Mouse (Mus musculus) heart, embryonic 10.5 days (tissue): Measurements from ENCODE around the gene Emp1. TPM values are rescaled to one million over a fixed set of nuclear protein-coding genes. Genes with fewer than 3 reads are reported as not detected.
A peak's percentile ranks its signal among the peaks of the same experiment; 100 is the strongest.

Experiments used
- DNase-seq: peaks from one replicate; pipeline ENCODE4 v3.0.0-alpha.2; 2017; ENCODE audit warnings: low spot score
- H3K27ac ChIP-seq: fragments of 300-500 bp; sonication (generic); 2 replicates; pipeline ENCODE4 v1.5.1; 2016; ENCODE audit warnings: mild to moderate bottlenecking
- H3K27me3 ChIP-seq: fragments of 300-500 bp; sonication (generic); 2 replicates; pipeline ENCODE4 v1.6.1; 2016; ENCODE audit warnings: mild to moderate bottlenecking; ENCODE audit not compliant: poor library complexity, insufficient read depth, severe bottlenecking
- H3K36me3 ChIP-seq: fragments of 300-500 bp; sonication (generic); 2 replicates; pipeline ENCODE4 v1.6.1; 2016; ENCODE audit warnings: mild to moderate bottlenecking, moderate library complexity
- H3K4me1 ChIP-seq: fragments of 300-500 bp; sonication (generic); 2 replicates; pipeline ENCODE4 v1.6.1; 2016; ENCODE audit warnings: mild to moderate bottlenecking
- H3K4me3 ChIP-seq: fragments of 300-500 bp; sonication (generic); 2 replicates; pipeline ENCODE4 v1.5.1; 2016; ENCODE audit warnings: mild to moderate bottlenecking, moderate library complexity
- H3K9me3 ChIP-seq: fragments of 300-500 bp; sonication (generic); 2 replicates; pipeline ENCODE4 v1.6.1; 2016; ENCODE audit warnings: mild to moderate bottlenecking, moderate library complexity
- WGBS: fragments of 180-500 bp; shearing (Covaris S2); methylation state at CpG from one replicate; pipeline ENCODE4 v1.1.7; 2016; 5-methylcytosine and 5-hydroxymethylcytosine counted together
- polyA plus RNA-seq: library from polyadenylated mRNA; unstranded; fragments of >200 nt; fragmentation: Nextera tagmentation; extraction: Ambion mirVana; gene quantifications from 2 replicates; pipeline ENCODE4 v1.2.1, GENCODE M21; 2016

Gene Emp1
- polyA plus RNA-seq, 1 experiment from 2014 or later = 5.1 TPM

DNA sequence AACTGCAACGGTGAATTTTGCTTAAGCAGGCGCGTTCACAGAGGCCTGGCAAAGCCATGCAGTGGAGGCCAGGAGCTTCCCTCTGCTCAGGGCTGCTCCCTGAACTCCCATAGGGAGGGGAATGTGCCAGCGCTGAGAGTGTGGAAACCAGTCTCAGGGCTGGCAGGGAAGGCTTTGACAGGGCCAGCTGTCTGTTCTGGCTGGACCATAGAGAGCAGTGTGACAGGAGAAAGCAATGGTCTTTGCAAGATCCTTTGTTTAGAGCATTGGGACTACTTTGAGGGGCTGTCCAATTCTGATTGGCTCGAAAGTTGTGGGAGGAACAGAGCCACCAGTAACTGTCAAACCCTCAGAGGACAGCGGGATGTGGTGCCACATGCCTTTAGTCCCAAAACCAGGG lies 5.9 kb downstream of the Emp1 start:
- H3K9me3 ChIP-seq = no peaks in the 10 kb centered on the region
- no peaks in the 10 kb centered on the region for H3K36me3 ChIP-seq
- DNase-seq = no peak
- no peak overlapping the region for H3K4me3 ChIP-seq
- peak overlapping the region; percentile 42; the same call in 1 of the 2 replicates for H3K27ac ChIP-seq
- H3K4me1 ChIP-seq = peaks cover 17% of the 10 kb centered on the region
- no peaks in the 10 kb centered on the region for H3K27me3 ChIP-seq
- 65% methylated on average over 6 of the region's 6 CpGs for WGBS

DNA sequence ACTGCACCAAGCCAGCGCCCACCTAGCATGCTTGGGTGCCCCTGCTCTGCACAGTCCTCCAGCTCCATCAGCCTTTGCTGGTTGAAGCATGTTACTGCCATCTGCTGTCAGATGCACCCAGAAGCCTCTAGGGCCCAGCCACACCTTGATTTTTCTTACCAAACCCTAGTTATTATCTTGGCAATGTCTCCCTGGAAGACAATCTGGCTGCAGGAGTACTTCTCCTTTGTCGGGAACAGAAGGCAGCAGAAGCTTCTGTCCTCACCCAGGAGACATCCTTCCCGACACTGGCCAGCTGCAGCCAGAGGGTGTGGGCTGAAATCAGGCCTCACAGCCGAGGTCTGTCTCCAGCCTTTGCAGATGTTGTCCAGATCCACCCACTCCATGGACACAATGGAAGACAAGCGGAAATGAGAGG lies 7.2 kb downstream of the Emp1 start:
- Histone ChIP-seq H3K9me3 (no peaks in the 10 kb centered on the region), H3K4me1 (peaks cover 16% of the 10 kb centered on the region), H3K27ac (peak overlapping the region; percentile 52), H3K36me3 (no peaks in the 10 kb centered on the region), H3K4me3 (no peak overlapping the region), H3K27me3 (no peaks in the 10 kb centered on the region)
- DNase-seq = no peak
- 36% methylated on average over 5 of the region's 5 CpGs for WGBS

DNA sequence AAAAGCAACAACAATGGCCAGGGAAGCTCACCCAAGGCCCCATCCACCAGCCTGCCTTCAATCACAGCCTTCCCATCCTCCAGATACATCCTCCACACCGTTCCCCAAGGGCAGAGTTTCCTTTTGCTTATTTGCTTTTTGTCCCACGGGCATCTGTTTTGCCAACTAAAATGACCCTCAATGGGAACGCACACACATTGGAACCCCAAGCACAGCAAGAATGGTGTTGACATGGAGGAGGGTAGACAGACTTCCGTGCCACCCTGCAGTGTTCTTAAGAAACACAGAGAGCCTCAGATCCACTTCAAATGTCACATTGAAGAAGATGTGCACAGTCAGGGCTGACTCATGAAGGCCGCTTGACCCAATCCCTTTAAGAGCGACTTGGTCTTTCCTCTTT lies 8.6 kb downstream of the Emp1 start:
- H3K4me3 ChIP-seq = no peak overlapping the region
- H3K4me1 ChIP-seq = peaks cover 12% of the 10 kb centered on the region
- H3K27me3 ChIP-seq = peaks cover 5% of the 10 kb centered on the region; the same call in 1 of the 2 replicates
- no peak for DNase-seq
- WGBS = 58% methylated on average over 6 of the region's 6 CpGs
- H3K27ac ChIP-seq = no peak overlapping the region
- no peaks in the 10 kb centered on the region for H3K36me3 ChIP-seq
- H3K9me3 ChIP-seq = no peaks in the 10 kb centered on the region

DNA sequence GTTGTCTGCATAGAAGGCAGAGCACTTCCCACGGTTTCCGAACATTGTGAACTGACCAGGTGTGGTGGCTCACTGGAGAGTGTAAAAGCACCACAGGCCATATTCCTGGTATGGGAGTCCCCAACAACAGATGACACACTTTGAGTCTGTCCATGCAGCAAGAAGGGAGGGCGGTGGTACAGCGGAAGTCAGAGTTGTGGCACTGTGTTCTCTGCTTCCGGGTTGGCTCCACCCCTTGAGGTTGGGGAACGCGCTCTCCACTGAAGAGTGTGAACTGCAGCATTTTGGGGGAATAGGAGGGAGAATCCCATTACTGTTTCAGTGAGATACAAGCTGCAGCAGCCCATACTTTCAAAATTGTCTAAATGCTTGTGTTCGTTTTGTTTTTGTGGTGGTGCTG lies 11.0 kb downstream of the Emp1 start:
- Histone ChIP-seq H3K4me1 (peaks cover 11% of the 10 kb centered on the region), H3K36me3 (no peaks in the 10 kb centered on the region), H3K27ac (no peak overlapping the region), H3K9me3 (no peaks in the 10 kb centered on the region), H3K27me3 (peaks cover 8% of the 10 kb centered on the region; the same call in 1 of the 2 replicates), H3K4me3 (no peak overlapping the region)
- DNase-seq = no peak
- 81% methylated on average over 8 of the region's 8 CpGs for WGBS

DNA sequence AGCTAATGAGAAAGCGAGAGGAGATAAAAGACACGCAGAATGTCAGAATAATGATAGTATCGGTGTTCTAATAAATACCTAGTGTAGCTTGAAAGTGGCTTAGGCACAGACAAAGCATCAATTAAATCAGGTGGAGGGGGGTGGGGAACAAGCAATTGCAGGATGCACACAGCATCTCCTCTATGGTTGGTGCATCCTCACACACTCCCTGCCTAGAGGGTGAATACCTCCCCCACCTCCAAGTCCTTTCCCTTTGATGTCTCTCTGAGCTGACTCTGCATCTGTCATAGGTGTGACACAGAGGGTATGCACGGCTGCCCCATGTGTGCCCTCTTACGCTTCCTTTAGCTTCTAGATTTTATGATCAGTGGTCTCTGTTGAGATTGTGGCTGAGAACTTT lies 13.5 kb downstream of the Emp1 start:
- Histone ChIP-seq H3K9me3 (no peaks in the 10 kb centered on the region), H3K27ac (no peak overlapping the region), H3K4me1 (0 out of 2 replicates have a peak, but pooled peaks cover 3% of the 10 kb centered on the region), H3K36me3 (peaks cover 3% of the 10 kb centered on the region; the same call in 1 of the 2 replicates), H3K27me3 (peaks cover 8% of the 10 kb centered on the region; the same call in 1 of the 2 replicates), H3K4me3 (no peak overlapping the region)
- 65% methylated on average over 5 of the region's 5 CpGs for WGBS
- no peak for DNase-seq

DNA sequence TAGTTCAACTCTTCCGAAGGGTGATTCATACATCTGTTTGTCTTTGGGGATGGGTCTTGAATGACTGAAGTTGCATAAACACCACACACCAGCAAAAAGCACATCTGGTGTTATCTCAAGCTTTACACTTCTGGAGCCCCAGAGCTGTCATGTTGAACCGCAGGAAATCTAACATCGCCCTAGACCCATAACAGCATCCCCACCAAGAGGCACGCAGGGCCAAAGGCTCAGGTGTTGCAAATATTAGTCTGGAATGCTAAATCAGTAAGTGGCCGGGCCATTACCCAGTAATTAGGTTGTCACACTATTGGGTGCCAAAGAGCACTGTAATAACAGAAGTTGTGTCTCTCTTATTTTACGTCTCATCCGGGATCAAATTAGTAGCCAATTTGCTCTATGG lies 13.9 kb downstream of the Emp1 start:
- Histone ChIP-seq H3K27ac (no peak overlapping the region), H3K4me1 (0 out of 2 replicates have a peak, but pooled peaks cover 3% of the 10 kb centered on the region), H3K9me3 (no peaks in the 10 kb centered on the region), H3K4me3 (no peak overlapping the region), H3K36me3 (peaks cover 3% of the 10 kb centered on the region; the same call in 1 of the 2 replicates), H3K27me3 (peaks cover 8% of the 10 kb centered on the region; the same call in 1 of the 2 replicates)
- 71% methylated on average over 7 of the region's 7 CpGs for WGBS
- no peak for DNase-seq

DNA sequence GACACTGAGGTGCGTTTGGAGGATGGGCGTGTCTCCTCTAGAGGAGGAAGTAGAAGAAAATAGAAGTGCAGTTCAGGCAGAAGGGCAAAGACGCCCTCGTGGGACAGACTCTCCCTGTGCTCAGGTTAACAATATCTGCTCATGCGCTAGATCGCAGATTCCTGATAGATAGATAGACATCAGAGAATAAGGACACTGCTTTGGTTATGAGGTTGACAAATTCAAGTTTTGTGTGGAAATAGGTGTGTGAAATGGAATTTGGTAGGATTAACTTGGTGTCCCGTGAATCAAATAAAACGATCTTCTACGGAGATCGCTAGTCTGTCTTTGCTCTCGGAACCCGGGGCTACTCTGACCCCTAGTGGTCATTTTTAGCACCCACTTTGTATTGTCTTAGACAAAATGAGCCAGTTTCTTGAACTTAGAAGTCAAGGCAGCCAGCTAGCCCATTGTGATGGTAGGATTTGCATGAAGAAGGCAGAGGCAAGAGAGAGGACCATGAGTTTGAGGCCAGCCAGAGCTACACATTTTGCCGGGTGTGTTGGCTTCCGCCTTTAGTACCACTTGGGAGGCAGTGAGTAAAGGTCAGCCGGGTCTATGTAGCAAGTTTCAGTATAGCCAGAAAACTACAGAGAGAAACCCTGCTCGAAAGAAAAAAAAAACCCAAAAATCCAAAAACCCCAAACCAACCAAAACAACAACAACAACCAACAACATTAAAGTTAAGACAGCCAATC lies 15.4 kb downstream of the Emp1 start:
- 20% methylated on average over 16 of the region's 16 CpGs for WGBS
- Histone ChIP-seq H3K36me3 (peaks cover 3% of the 10 kb centered on the region; the same call in 1 of the 2 replicates), H3K4me3 (peak overlapping the region; percentile 40), H3K9me3 (no peaks in the 10 kb centered on the region), H3K27ac (no peak overlapping the region), H3K27me3 (peaks cover 8% of the 10 kb centered on the region; the same call in 1 of the 2 replicates), H3K4me1 (0 out of 2 replicates have a peak, but pooled peaks cover 3% of the 10 kb centered on the region)
- DNase-seq = no peak

DNA sequence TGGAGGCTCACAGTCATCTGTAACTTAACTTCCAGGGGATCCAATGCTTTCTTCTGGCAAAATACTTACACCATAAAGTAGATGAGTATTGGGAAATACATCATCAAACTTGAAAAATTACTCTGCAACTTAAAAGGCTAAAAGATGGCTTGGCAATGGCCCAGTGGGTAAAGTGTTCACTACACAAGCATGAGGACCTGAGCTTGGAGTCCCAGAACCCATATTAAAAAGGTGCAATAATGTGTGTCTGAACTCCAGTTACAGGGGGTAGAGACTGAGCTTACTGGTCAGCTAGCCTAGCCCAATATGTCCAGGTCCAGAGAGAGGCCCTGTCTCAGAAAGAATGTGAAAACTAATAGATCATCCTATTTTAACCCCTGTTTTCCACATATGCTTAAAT lies 21.6 kb downstream of the Emp1 start:
- Histone ChIP-seq H3K27ac (no peak overlapping the region), H3K4me1 (no peaks in the 10 kb centered on the region)
- no peak for DNase-seq

DNA sequence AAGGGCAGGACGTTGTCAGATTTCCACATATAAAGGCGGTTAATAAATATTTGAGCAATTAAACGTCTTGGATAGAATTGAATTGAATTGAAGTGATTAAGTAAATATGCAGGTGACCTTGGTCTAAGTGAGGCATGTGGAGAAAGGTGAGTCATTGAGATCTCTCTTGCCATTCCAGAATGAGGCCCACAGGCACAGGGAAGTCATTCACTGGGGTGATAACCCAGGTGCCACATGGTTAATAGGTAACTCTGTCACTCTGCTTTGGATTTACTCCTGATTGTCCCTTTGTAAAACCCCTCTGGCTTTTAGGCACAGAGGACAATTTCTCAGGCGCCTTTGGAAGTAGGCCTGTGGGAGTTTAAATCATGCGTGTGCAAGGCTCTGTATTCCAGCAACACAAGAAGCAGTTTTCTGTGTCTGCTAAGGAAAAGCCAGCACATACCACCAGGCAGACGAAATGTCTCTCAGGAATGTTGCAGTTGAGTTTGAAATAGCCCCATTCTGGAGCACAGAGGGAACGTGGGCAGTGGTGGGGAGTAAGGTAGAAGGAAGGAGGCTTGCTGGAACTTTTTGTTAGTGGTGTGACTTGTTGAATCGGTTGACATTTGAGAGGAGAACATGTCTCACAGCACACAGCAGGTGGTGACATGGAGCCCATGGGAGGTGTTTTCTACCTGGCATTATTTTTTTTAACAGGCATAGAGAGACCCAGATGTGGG lies 23.6 kb downstream of the Emp1 start:
- no peak overlapping the region for H3K4me3 ChIP-seq
- no peaks in the 10 kb centered on the region for H3K27me3 ChIP-seq
- H3K4me1 ChIP-seq = no peaks in the 10 kb centered on the region
- no peak for DNase-seq
- no peaks in the 10 kb centered on the region; the same call in 1 of the 2 replicates for H3K36me3 ChIP-seq
- 71% methylated on average over 8 of the region's 8 CpGs for WGBS
- no peaks in the 10 kb centered on the region for H3K9me3 ChIP-seq
- no peak overlapping the region for H3K27ac ChIP-seq

More for the DNA sequence above, 21.6 kb downstream of the Emp1 start:
- Histone ChIP-seq H3K9me3 (no peaks in the 10 kb centered on the region), H3K36me3 (peaks cover 3% of the 10 kb centered on the region; the same call in 1 of the 2 replicates), H3K4me3 (no peak overlapping the region), H3K27me3 (no peaks in the 10 kb centered on the region)

DNA sequence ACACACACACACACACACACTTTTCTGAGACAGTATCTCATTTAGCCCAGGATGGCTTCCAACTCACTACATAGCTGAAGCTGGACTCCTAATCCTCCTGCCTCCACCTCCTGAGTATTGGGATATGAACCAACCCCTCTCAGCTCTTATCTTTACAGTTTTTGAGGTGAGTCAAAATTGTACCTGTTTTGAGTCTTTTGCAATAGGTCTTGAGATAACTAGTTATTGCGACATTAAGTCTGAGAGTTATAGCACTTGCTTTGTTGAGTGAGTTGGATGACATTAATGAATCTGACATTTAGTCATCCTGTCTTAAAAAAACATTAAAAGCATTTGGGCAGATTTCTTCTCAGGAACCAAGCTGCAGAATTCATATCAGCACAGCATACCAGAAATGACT lies 25.3 kb downstream of the Emp1 start:
- Histone ChIP-seq H3K36me3 (no peaks in the 10 kb centered on the region), H3K27me3 (no peaks in the 10 kb centered on the region), H3K4me1 (no peaks in the 10 kb centered on the region), H3K27ac (no peak overlapping the region), H3K9me3 (no peaks in the 10 kb centered on the region), H3K4me3 (no peak overlapping the region)
- no peak for DNase-seq
- 92% methylated on average over 1 of the region's 1 CpGs for WGBS

DNA sequence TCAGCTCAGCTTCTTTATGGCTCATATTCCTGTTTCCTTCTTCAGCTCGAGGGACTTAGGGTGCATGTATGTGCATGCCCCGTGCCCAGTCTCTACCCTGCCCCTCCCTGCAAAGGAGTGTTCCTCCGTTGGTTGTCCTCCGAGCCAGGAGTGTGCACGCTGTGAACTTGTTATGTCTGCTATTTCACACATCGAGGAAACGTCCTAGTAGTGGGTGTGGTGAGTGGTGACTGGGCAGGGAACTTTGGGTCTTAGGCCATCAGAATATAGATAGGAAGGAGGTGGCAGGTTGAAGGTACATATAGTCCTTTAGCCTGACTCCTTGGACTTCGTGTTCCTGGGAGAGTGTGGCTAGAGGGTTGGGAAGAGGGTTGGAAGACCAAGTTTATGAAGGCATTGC lies 26.4 kb downstream of the Emp1 start:
- no peaks in the 10 kb centered on the region for H3K9me3 ChIP-seq
- no peak for DNase-seq
- 78% methylated on average over 8 of the region's 8 CpGs for WGBS
- no peaks in the 10 kb centered on the region for H3K36me3 ChIP-seq
- H3K4me3 ChIP-seq = no peak overlapping the region
- peaks cover 1% of the 10 kb centered on the region; the same call in 1 of the 2 replicates for H3K27me3 ChIP-seq
- no peak overlapping the region for H3K27ac ChIP-seq
- H3K4me1 ChIP-seq = no peaks in the 10 kb centered on the region

DNA sequence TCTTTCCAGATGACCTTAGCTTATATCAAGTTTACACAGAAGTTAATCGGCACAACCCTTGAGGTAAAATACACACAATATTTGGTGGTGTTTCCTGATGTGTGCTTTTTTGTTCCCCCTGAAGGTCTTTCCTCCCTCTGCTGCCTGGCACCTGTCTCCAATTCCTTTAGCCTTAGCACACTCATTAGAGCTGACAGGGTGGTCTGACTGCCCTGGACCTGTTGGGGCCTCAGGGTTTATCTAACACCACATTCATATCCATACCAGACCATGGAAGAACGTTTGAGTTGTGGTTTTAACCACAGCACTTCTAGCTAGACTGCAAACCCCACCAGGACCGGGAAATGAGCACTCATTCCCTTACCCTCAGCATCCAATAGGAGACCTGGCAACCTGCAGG lies 28.1 kb downstream of the Emp1 start:
- WGBS = 74% methylated on average over 3 of the region's 3 CpGs
- DNase-seq = no peak
- no peaks in the 10 kb centered on the region for H3K9me3 ChIP-seq

DNA sequence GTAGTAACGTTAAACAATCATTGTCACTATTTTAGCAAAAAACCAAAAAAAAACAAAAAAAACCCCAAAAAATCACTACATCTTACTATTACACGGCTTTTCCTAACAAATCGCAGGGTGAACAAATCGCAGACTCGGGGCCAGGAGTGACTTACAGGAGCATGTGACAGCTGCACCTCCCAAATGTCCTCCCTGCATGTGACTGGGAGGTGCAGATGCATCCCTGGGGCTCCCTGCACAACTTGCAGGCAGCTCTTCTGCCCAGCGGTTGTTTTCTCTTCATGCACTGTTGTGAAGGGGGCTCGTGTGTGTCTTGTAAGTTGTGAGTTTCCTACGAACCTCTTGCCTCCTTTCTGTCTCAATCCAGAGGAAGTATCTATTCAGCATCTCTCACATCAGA lies 33.0 kb downstream of the Emp1 start:
- Histone ChIP-seq H3K4me1 (no peaks in the 10 kb centered on the region), H3K27ac (no peak overlapping the region), H3K4me3 (no peak overlapping the region), H3K27me3 (peaks cover 5% of the 10 kb centered on the region; the same call in 1 of the 2 replicates), H3K36me3 (no peaks in the 10 kb centered on the region), H3K9me3 (no peaks in the 10 kb centered on the region)
- no peak for DNase-seq
- WGBS = 73% methylated on average over 8 of the region's 8 CpGs

More for the DNA sequence above, 28.1 kb downstream of the Emp1 start:
- Histone ChIP-seq H3K36me3 (no peaks in the 10 kb centered on the region), H3K4me1 (no peaks in the 10 kb centered on the region), H3K4me3 (no peak overlapping the region), H3K27me3 (peaks cover 5% of the 10 kb centered on the region; the same call in 1 of the 2 replicates), H3K27ac (no peak overlapping the region)
